Mouse (Mus musculus): ENCODE results near the gene Susd5.
A peak's percentile ranks its signal among the peaks of the same experiment; 100 is the strongest.

Susd5 gene

GRCm38 (mm10) chr9:114057090-114057796, at the start of gene Susd5:
Gene Susd5 (plus strand): TSS chr9:114057140.
- no peak for DNase-seq

DNA sequence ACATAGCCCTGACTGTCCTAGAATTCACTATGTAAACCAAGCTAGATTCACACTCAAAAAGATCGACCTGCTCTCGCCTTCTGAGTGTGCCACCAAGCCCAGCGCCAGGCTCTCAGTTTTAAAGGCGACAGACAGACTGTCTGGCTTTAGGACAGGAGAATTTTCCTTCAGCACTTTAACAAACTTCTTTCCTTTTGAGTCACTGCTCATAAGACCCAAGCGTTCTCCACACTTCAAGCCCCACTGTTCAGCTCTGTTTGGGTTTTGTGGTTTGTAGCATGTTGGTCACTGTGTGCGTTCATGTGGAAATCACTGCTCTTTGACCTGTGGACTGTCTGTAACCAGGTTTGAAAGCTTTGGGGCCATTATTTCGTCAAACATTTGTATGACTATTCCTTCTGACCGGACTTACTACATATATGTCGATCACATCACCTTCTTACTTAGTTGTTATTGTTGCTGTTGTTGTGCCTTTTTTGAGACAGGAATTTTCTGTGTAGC, 49.0 kb upstream of the Susd5 start:
- DNase-seq: peak; percentile 57 to 66

GRCm38 (mm10) chr9:114009526-114009925, 47.4 kb upstream of the Susd5 start:
- peak in 1 of 2 experiments; percentile 53 for DNase-seq

GRCm38 (mm10) chr9:114011203-114011602, 45.7 kb upstream of the Susd5 start:
- no peak for DNase-seq

DNA sequence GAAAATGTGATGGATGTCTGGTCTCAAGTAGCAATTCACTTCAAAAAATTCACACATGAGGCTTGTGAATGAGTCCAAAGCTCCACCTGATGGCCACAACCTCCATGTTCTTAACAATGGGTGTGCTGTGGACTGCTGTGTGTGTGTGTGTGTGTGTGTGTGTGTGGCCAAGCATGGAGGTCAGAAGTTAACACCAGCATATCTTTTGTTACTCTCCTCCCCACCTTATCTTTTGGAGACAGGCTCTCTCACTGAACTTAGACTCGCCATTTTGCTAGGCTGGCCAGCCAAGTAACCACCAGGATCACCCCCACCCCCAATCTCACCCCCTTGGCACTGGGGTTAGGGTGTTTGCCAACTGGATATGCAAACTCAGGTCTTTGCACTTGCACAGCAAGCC, 42.9 kb upstream of the Susd5 start:
- DNase-seq: no peak

GRCm38 (mm10) chr9:114015724-114016123, 41.2 kb upstream of the Susd5 start:
- DNase-seq: peak in 1 of 2 experiments; percentile 69

GRCm38 (mm10) chr9:114016402-114016801, 40.5 kb upstream of the Susd5 start:
- DNase-seq: no peak

DNA sequence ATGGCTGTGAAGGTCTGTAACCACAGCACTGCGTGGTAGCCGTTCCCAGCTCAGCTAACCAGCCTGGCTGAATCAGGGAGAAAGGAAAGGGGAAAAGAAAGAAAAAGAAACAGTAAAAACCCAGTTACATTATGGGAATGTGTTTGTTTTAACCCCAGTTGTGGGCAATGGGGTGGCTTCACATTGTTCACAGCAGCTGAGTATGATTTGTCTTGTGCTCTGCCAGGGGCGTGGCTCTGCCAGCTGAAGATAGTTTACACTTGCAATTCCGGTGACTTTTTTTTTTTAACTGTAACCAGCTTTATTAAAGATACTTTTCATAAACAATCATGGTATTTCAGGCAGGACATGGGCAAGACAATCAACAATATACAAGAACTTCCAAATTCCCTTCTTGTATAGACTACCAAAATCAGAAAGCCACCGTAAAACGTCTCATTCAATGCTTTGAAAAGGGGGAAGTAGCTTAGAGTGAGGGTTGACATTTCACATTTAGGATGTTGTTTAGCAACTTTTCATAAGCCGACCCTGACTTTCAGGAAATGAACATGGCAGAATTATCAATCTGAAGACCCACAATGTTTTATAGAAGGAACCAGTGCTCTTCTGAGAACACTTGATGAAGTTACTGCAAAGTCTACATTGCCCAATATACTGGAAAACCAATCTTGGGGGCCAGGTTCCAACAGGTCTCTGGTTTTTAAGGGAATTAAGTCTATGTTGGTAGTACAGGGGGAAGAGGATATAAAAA, 37.8 kb upstream of the Susd5 start:
- no peak for DNase-seq

DNA sequence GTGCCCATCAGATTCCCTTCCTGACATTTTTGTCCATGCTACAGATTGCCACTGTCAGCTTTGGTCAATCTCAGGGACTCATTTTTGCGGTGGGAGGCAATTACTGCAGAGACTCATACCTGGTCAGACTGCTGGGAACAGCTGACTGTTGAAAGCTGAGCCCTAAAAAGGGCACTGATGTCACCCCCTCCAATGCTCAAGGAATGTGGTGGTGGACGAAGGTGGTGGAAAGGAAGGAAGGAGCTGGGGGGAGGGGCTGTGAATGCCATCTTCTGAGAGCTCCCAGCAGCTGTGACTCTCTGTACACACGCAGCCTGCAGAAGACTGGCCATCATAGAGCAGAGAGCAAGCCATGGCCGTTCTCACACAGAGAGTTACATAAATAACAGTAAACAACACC, 34.8 kb upstream of the Susd5 start:
- no peak for DNase-seq

GRCm38 (mm10) chr9:114025182-114025581, 31.8 kb upstream of the Susd5 start:
- no peak for DNase-seq

DNA sequence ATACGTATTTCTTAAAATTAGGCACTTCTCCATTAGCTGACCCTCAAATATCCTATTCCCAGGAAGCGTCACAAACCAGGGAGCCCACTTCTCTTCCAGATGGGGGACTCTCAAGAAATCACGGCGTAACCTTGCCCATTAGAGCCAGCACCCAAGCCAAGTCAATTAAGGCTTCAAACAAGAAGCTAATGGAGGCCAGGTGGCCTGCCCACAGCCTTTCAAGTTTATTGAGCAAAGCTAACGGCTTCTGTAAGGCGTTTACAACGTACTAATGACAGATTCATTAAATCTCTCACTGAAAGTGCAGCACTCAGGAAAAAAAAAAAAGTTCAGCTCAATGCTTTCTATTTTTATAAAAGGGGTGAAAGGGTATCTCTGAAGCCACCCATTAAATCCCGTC, 31.1 kb upstream of the Susd5 start:
- no peak for DNase-seq

DNA sequence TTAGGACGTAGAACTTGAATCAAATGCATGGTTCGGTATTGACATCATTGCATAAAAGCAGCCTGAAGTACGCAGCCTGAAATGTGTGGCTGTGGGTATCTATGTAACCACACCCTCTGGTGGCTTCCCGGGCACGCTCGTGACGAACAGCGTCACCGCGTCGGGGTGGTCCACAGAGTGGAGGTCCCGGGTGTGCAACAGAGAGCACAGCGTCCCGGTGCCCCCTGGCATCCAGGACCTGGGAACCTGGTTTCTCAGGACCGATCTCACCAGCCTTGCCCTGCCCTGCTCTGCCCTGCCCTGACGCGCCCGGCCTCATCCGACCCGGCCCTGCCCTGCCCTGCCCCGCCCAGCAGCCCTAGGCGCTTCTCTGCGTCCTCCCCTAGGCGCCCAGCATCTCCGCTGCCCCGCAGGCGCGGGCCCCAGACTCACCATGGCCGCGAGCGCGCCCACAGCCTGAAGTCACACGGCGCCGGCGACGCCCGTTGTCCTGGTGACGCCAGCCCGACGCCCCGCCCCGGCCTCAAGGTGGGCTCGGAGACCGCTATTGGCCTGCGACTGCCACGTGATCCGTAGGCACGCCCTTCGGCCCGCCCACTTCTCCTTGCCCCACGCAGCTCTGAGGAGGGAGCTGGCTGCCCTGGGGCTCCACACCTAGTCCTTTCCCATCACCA, 30.5 kb upstream of the Susd5 start:
- DNase-seq: peak; percentile 38 to 80

DNA sequence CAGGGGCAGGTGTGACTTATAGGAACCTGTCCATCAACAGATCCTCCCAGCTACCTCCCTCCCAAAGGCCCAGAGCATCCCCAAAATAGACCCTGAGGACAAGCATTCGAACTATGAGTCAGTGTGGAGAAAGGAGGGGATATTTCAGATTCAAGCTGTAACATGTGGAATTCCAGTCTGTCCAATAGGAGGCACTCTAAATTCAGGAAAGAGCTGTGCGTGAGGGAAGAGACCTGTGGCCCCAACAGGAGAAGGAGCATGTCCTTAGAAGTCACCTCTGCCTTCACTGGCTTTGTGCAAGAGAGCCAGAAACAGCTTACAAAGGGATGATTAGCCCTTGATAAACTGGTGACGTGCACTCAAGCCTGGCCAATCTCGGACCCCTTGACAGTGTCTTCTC, 16.0 kb upstream of the Susd5 start:
- no peak for DNase-seq

- DNase-seq: no peak
Measured at GRCm38 (mm10) chr9:114042490-114042889, 14.4 kb upstream of the Susd5 start.

GRCm38 (mm10) chr9:114044446-114044845, 12.5 kb upstream of the Susd5 start:
- peak; percentile 13 to 48 for DNase-seq

- no peak for DNase-seq
Measured at GRCm38 (mm10) chr9:114046028-114046427, 10.9 kb upstream of the Susd5 start, which contains the start of gene Fbxl2. Gene Fbxl2 (minus strand): TSS chr9:114046191.

GRCm38 (mm10) chr9:114046676-114047075, 10.3 kb upstream of the Susd5 start:
- no peak for DNase-seq

- DNase-seq: no peak
Measured at GRCm38 (mm10) chr9:114050106-114050505, 6.8 kb upstream of the Susd5 start.

DNA sequence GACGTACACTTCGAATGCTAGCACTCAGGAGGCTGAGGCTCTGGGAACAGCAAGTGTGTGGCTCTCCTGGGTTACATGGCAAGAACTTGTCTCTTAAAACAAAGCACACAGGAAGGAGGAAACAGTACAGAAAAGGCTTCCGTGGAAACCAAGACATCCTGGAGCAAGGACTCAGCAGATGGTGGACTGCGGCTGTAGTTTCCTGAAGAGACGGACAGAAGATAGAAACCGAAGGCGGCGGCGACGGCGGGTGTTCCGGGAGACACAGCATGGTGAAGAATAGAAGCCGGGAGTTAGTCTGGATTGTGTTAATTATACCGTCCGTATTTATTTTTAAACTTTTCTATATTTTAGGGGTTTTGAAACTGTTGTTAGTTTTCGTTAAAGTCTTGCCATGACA, 6.2 kb upstream of the Susd5 start:
- DNase-seq: no peak

- no peak for DNase-seq
Measured at GRCm38 (mm10) chr9:114052031-114052430, 4.9 kb upstream of the Susd5 start.

GRCm38 (mm10) chr9:114052866-114053265, 4.1 kb upstream of the Susd5 start:
- DNase-seq: no peak

- no peak for DNase-seq
Measured at GRCm38 (mm10) chr9:114068494-114069053, 11.6 kb downstream of the Susd5 start.

GRCm38 (mm10) chr9:114069372-114069771, 12.4 kb downstream of the Susd5 start:
- peak; percentile 24 to 30 for DNase-seq
